Mouse (Mus musculus) stomach, embryonic 14.5 days (tissue): ENCODE measurements around the gene Copa. TPM values are rescaled to one million over a fixed set of nuclear protein-coding genes. Genes with fewer than 3 reads are reported as not detected.
A peak's percentile ranks its signal among the peaks of the same experiment; 100 is the strongest.

Experiments
- ATAC-seq: fragments of 200-750 bp; cut with Nextera tagmentation; 2 replicates; pipeline ENCODE4 v1.8.0; 2017; ENCODE audit warnings: low read depth, moderate TSS enrichment; ENCODE audit not compliant: insufficient number of reproducible peaks, insufficient read depth, low FRiP score
- H3K27ac ChIP-seq: fragments of 300-500 bp; sonication (generic); 2 replicates; pipeline ENCODE4 v1.5.1; 2014; ENCODE audit warnings: mild to moderate bottlenecking, low read length, moderate library complexity, mixed read lengths
- H3K27me3 ChIP-seq: fragments of 300-500 bp; sonication (generic); 2 replicates; pipeline ENCODE4 v1.6.1; 2014; ENCODE audit warnings: low read length, control low read depth, mixed read lengths; ENCODE audit not compliant: control insufficient read depth, insufficient read depth
- H3K36me3 ChIP-seq: fragments of 300-500 bp; sonication (generic); 2 replicates; pipeline ENCODE4 v1.6.1; 2014; ENCODE audit warnings: mild to moderate bottlenecking, control low read depth, low read length, moderate library complexity, mixed read lengths; ENCODE audit not compliant: control insufficient read depth, insufficient read depth
- H3K4me1 ChIP-seq: fragments of 300-500 bp; sonication (generic); 2 replicates; pipeline ENCODE4 v1.6.1; 2014; ENCODE audit warnings: low read length, control low read depth, mixed read lengths; ENCODE audit not compliant: control insufficient read depth, insufficient read depth
- H3K4me2 ChIP-seq: fragments of 300-500 bp; sonication (generic); replicated peaks from 2 replicates; pipeline ENCODE4 v1.6.1; 2014; ENCODE audit warnings: low read depth, low read length, control low read depth
- H3K4me3 ChIP-seq: fragments of 300-500 bp; sonication (generic); 2 replicates; pipeline ENCODE4 v1.5.1; 2014; ENCODE audit warnings: low read depth, low read length, control low read depth
- H3K9ac ChIP-seq: fragments of 300-500 bp; sonication (generic); replicated peaks from 2 replicates; pipeline ENCODE4 v1.6.1; 2014; ENCODE audit warnings: low read depth, mild to moderate bottlenecking, control low read depth, low read length, moderate library complexity, mixed read lengths
- H3K9me3 ChIP-seq: fragments of 300-500 bp; sonication (generic); 2 replicates; pipeline ENCODE4 v1.6.1; 2016; ENCODE audit warnings: low read depth, low read length, control low read depth; ENCODE audit not compliant: control insufficient read depth
- WGBS: fragments of 180-500 bp; shearing (Covaris S2); extraction: QIAGEN DNeasy Blood & Tissue Kit; methylation state at CpG from one replicate; pipeline ENCODE4 v1.1.7; 2014; 5-methylcytosine and 5-hydroxymethylcytosine counted together
- polyA plus RNA-seq: library from polyadenylated mRNA; unstranded; fragments of >200 nt; fragmentation: Nextera tagmentation; extraction: Ambion mirVana; gene quantifications from 2 replicates; pipeline ENCODE4 v1.2.1, GENCODE M21; 2014

Copa gene
- polyA plus RNA-seq: 182 and 195 TPM in 2 replicates

- Histone ChIP-seq H3K27me3 (no peaks in the 10 kb centered on the region), H3K9ac (peak within 1 kb of the TSS; percentile 75), H3K9me3 (no peaks in the 10 kb centered on the region), H3K36me3 (peaks cover 24% of the 10 kb centered on the region), H3K4me1 (peaks cover 17% of the 10 kb centered on the region; the same call in 1 of the 2 replicates), H3K4me3 (peak within 1 kb of the TSS; percentile 78), H3K27ac (peak within 1 kb of the TSS; percentile 71; the same call in 1 of the 2 replicates), H3K4me2 (peak within 1 kb of the TSS; percentile 42)
- ATAC-seq: peak; percentile 98
- WGBS: under 1% methylated on average over 40 of the region's 40 CpGs
Measured at GRCm38 (mm10) chr1:172082101-172082898, at the start of gene Copa, which contains the start of gene Ncstn. Gene Copa, plus strand, starts transcription at chr1:172082529. Gene Ncstn, minus strand, starts transcription at chr1:172082795.

- 68% methylated on average over 8 of the region's 8 CpGs for WGBS
- no peaks in the 10 kb centered on the region for H3K9me3 ChIP-seq
- H3K4me1 ChIP-seq: no peaks in the 10 kb centered on the region
- H3K36me3 ChIP-seq: no peaks in the 10 kb centered on the region
- H3K4me3 ChIP-seq: no peak overlapping the region
- H3K4me2 ChIP-seq: no peak overlapping the region
- ATAC-seq: no peak
- no peak overlapping the region for H3K27ac ChIP-seq
- H3K9ac ChIP-seq: no peak overlapping the region
- H3K27me3 ChIP-seq: no peaks in the 10 kb centered on the region
Measured at GRCm38 (mm10) chr1:172046410-172046809, 35.9 kb upstream of the Copa start.

GRCm38 (mm10) chr1:172046938-172047337, 35.4 kb upstream of the Copa start:
- H3K9me3 ChIP-seq: no peaks in the 10 kb centered on the region
- H3K36me3 ChIP-seq: no peaks in the 10 kb centered on the region
- no peak overlapping the region for H3K27ac ChIP-seq
- no peak overlapping the region for H3K4me2 ChIP-seq
- H3K4me3 ChIP-seq: no peak overlapping the region
- H3K9ac ChIP-seq: no peak overlapping the region
- no peak; the same call in 1 of the 2 replicates for ATAC-seq
- no peaks in the 10 kb centered on the region for H3K4me1 ChIP-seq
- no peaks in the 10 kb centered on the region for H3K27me3 ChIP-seq
- 11% methylated on average over 5 of the region's 5 CpGs for WGBS

- H3K4me3 ChIP-seq: no peak overlapping the region
Measured at GRCm38 (mm10) chr1:172048241-172048734, 34.0 kb upstream of the Copa start.

GRCm38 (mm10) chr1:172049131-172049782, 33.1 kb upstream of the Copa start:
- Histone ChIP-seq H3K4me2 (no peak overlapping the region), H3K4me1 (peaks cover 6% of the 10 kb centered on the region; the same call in 1 of the 2 replicates), H3K36me3 (no peaks in the 10 kb centered on the region), H3K27ac (no peak overlapping the region), H3K4me3 (no peak overlapping the region), H3K9me3 (no peaks in the 10 kb centered on the region), H3K27me3 (peaks cover 11% of the 10 kb centered on the region), H3K9ac (no peak overlapping the region)
- WGBS: 34% methylated on average over 13 of the region's 13 CpGs
- no peak for ATAC-seq

More at GRCm38 (mm10) chr1:172048241-172048734, 34.0 kb upstream of the Copa start:
- Histone ChIP-seq H3K27ac (no peak overlapping the region), H3K4me1 (no peaks in the 10 kb centered on the region), H3K9me3 (no peaks in the 10 kb centered on the region), H3K27me3 (peaks cover 3% of the 10 kb centered on the region; the same call in 1 of the 2 replicates), H3K36me3 (no peaks in the 10 kb centered on the region), H3K4me2 (no peak overlapping the region), H3K9ac (no peak overlapping the region)
- no peak; the same call in 1 of the 2 replicates for ATAC-seq
- WGBS: 46% methylated on average over 6 of the region's 6 CpGs

- 11% methylated on average over 10 of the region's 10 CpGs for WGBS
- Histone ChIP-seq H3K27me3 (peaks cover 14% of the 10 kb centered on the region), H3K4me1 (peaks cover 6% of the 10 kb centered on the region; the same call in 1 of the 2 replicates), H3K36me3 (no peaks in the 10 kb centered on the region), H3K4me2 (no peak overlapping the region), H3K27ac (no peak overlapping the region), H3K4me3 (no peak overlapping the region), H3K9ac (no peak overlapping the region), H3K9me3 (no peaks in the 10 kb centered on the region)
- ATAC-seq: no peak
Measured at GRCm38 (mm10) chr1:172052766-172053279, 29.5 kb upstream of the Copa start.

GRCm38 (mm10) chr1:172053541-172054440, 28.5 kb upstream of the Copa start:
- Histone ChIP-seq H3K9me3 (no peaks in the 10 kb centered on the region), H3K27ac (no peak overlapping the region), H3K9ac (no peak overlapping the region), H3K4me2 (peak overlapping the region; percentile 54), H3K36me3 (no peaks in the 10 kb centered on the region), H3K4me1 (peaks cover 6% of the 10 kb centered on the region; the same call in 1 of the 2 replicates), H3K27me3 (peaks cover 14% of the 10 kb centered on the region), H3K4me3 (peak overlapping the region; percentile 25)
- ATAC-seq: no peak
- WGBS: 3% methylated on average over 42 of the region's 42 CpGs
